Mouse (Mus musculus) small intestine, adult 2 months (tissue): Measurements from ENCODE around the gene Wbp1.

Experiments
- CTCF ChIP-seq: fragments of 200-500 bp; IDR thresholded peaks from 2 replicates; pipeline ENCODE4 v1.5.1; 2012; ENCODE audit warnings: low read depth, mild to moderate bottlenecking, control low read depth, inconsistent platforms, low read length, moderate library complexity, mixed read lengths; ENCODE audit not compliant: insufficient replicate concordance, insufficient read length; ENCODE audit errors: extremely low read depth
- POLR2A ChIP-seq: fragments of 200-500 bp; IDR thresholded peaks from 2 replicates; pipeline ENCODE4 v1.6.1; 2012; ENCODE audit warnings: low read depth, mild to moderate bottlenecking, control low read depth, inconsistent platforms, low read length, moderate library complexity

GRCm38 (mm10) chr6:83134226-83134625, 12.9 kb upstream of the Wbp1 start:
- TF ChIP-seq CTCF (no peak), POLR2A (no peak)
